Mouse (Mus musculus): ENCODE results near the gene Lgalsl. TPM values are rescaled to one million over a fixed set of nuclear protein-coding genes. Genes with fewer than 3 reads are reported as not detected.

Lgalsl gene
- polyA plus RNA-seq (2012; rRNA removed): 2.4 and 3.4 TPM in 2 replicates
- polyA plus RNA-seq (2014; fragmentation: Nextera tagmentation; extraction: Ambion mirVana): 7.3 and 9.7 TPM in 2 replicates

GRCm38 (mm10) chr11:20830686-20831505, at the start of gene Lgalsl:
TSS of gene Lgalsl (minus strand) at chr11:20831056.
- TF ChIP-seq CTCF (IDR thresholded peaks at IDR 0.05; ENCODE audit: low read depth) (no peak), EP300 (IDR thresholded peaks at IDR 0.05; ENCODE audit: low read depth) (no peak)
- Histone ChIP-seq H3K4me2 (ENCODE audit: low read depth) (peak within 1 kb of the TSS; percentile 65), H3K4me1 (replicated peaks; ENCODE audit: control insufficient read depth in 2 of 2, insufficient read depth in 2 of 2, low read length in 1 of 2) (peaks cover 3 to 6% of the 10 kb centered on the region in 2 experiments; a peak in 3 of 4 replicates), H3K9ac (replicated peaks) (peak within 1 kb of the TSS; percentile 72), H3K4me3 (ENCODE audit: insufficient read depth in 1 of 2, low read depth in 2 of 2, low read length in 2 of 2) (peak within 1 kb of the TSS; percentile 68 to 87), H3K27me3 (ENCODE audit: control insufficient read depth, insufficient read depth, low read length) (peaks cover 23% of the 10 kb centered on the region), H3K36me3 (replicated peaks; ENCODE audit: control insufficient read depth, insufficient read depth, low read depth) (no peaks in the 10 kb centered on the region), H3K27ac (no peak within 1 kb of the TSS), H3K9me3 (ENCODE audit: control insufficient read depth, low read length) (no peaks in the 10 kb centered on the region)
- under 1% methylated on average over 99 of the region's 102 CpGs for WGBS (ENCODE audit: insufficient replicate concordance)
- ATAC-seq (ENCODE audit: insufficient read depth): peak; percentile 83
- DNase-seq (ENCODE audit: low read depth in 3 of 3, low spot score in 3 of 3): peak in 2 of 3 experiments; percentile 12 to 15

- TF ChIP-seq CTCF (IDR thresholded peaks at IDR 0.05; ENCODE audit: low read depth): no peak
- TF ChIP-seq EP300 (IDR thresholded peaks at IDR 0.05; ENCODE audit: low read depth): no peak
- 85% methylated on average over 5 of the region's 5 CpGs for WGBS (ENCODE audit: insufficient replicate concordance)
- Histone ChIP-seq H3K9me3 (ENCODE audit: control insufficient read depth, low read length) (no peaks in the 10 kb centered on the region), H3K27ac (no peak overlapping the region), H3K36me3 (replicated peaks; ENCODE audit: control insufficient read depth, insufficient read depth, low read depth) (no peaks in the 10 kb centered on the region), H3K9ac (replicated peaks) (no peak overlapping the region), H3K27me3 (ENCODE audit: control insufficient read depth, insufficient read depth, low read length) (no peaks in the 10 kb centered on the region; the same call in 1 of the 2 replicates), H3K4me3 (ENCODE audit: insufficient read depth in 1 of 2, low read depth in 2 of 2, low read length in 2 of 2) (no peak overlapping the region), H3K4me2 (ENCODE audit: low read depth) (no peak overlapping the region), H3K4me1 (replicated peaks; ENCODE audit: control insufficient read depth in 2 of 2, insufficient read depth in 2 of 2, low read length in 1 of 2) (no peaks in the 10 kb centered on the region)
- DNase-seq (ENCODE audit: low read depth in 3 of 3, low spot score in 3 of 3) (no peak), ATAC-seq (ENCODE audit: insufficient read depth) (no peak)
Observed at GRCm38 (mm10) chr11:20878644-20879043, 47.8 kb upstream of the Lgalsl start.

GRCm38 (mm10) chr11:20877578-20878096, 46.8 kb upstream of the Lgalsl start:
- no peak for DNase-seq (ENCODE audit: low read depth in 3 of 3, low spot score in 3 of 3)
- Histone ChIP-seq H3K4me2 (ENCODE audit: low read depth) (no peak overlapping the region), H3K27ac (no peak overlapping the region), H3K4me1 (replicated peaks; ENCODE audit: control insufficient read depth in 2 of 2, insufficient read depth in 2 of 2, low read length in 1 of 2) (no peaks in the 10 kb centered on the region), H3K9me3 (ENCODE audit: control insufficient read depth, low read length) (no peaks in the 10 kb centered on the region), H3K4me3 (ENCODE audit: insufficient read depth in 1 of 2, low read depth in 2 of 2, low read length in 2 of 2) (no peak overlapping the region), H3K9ac (replicated peaks) (no peak overlapping the region), H3K36me3 (replicated peaks; ENCODE audit: control insufficient read depth, insufficient read depth, low read depth) (no peaks in the 10 kb centered on the region), H3K27me3 (ENCODE audit: control insufficient read depth, insufficient read depth, low read length) (no peaks in the 10 kb centered on the region)
- WGBS (ENCODE audit: insufficient replicate concordance): 77% methylated on average over 3 of the region's 3 CpGs
- TF ChIP-seq CTCF (IDR thresholded peaks at IDR 0.05; ENCODE audit: low read depth) (no peak), EP300 (IDR thresholded peaks at IDR 0.05; ENCODE audit: low read depth) (no peak)
- no peak for ATAC-seq (ENCODE audit: insufficient read depth)

GRCm38 (mm10) chr11:20873386-20873785, 42.5 kb upstream of the Lgalsl start:
- Histone ChIP-seq H3K9me3 (ENCODE audit: control insufficient read depth, low read length) (no peaks in the 10 kb centered on the region), H3K4me3 (ENCODE audit: insufficient read depth in 1 of 2, low read depth in 2 of 2, low read length in 2 of 2) (no peak overlapping the region), H3K27me3 (ENCODE audit: control insufficient read depth, insufficient read depth, low read length) (no peaks in the 10 kb centered on the region), H3K36me3 (replicated peaks; ENCODE audit: control insufficient read depth, insufficient read depth, low read depth) (no peaks in the 10 kb centered on the region), H3K4me2 (ENCODE audit: low read depth) (no peak overlapping the region), H3K4me1 (replicated peaks; ENCODE audit: control insufficient read depth in 2 of 2, insufficient read depth in 2 of 2, low read length in 1 of 2) (peaks cover 4 to 15% of the 10 kb centered on the region in 2 experiments), H3K27ac (no peak overlapping the region), H3K9ac (replicated peaks) (no peak overlapping the region)
- TF ChIP-seq EP300 (IDR thresholded peaks at IDR 0.05; ENCODE audit: low read depth) (no peak), CTCF (IDR thresholded peaks at IDR 0.05; ENCODE audit: low read depth) (no peak)
- 43% methylated on average over 5 of the region's 5 CpGs for WGBS (ENCODE audit: insufficient replicate concordance)
- DNase-seq (ENCODE audit: low read depth in 3 of 3, low spot score in 3 of 3) (no peak), ATAC-seq (ENCODE audit: insufficient read depth) (no peak)

- Histone ChIP-seq H3K4me1 (replicated peaks; ENCODE audit: control insufficient read depth in 2 of 2, insufficient read depth in 2 of 2, low read length in 1 of 2) (peaks cover 4 to 15% of the 10 kb centered on the region in 2 experiments), H3K27me3 (ENCODE audit: control insufficient read depth, insufficient read depth, low read length) (no peaks in the 10 kb centered on the region), H3K27ac (no peak overlapping the region), H3K36me3 (replicated peaks; ENCODE audit: control insufficient read depth, insufficient read depth, low read depth) (no peaks in the 10 kb centered on the region), H3K4me3 (ENCODE audit: insufficient read depth in 1 of 2, low read depth in 2 of 2, low read length in 2 of 2) (no peak overlapping the region), H3K9ac (replicated peaks) (no peak overlapping the region), H3K4me2 (ENCODE audit: low read depth) (no peak overlapping the region), H3K9me3 (ENCODE audit: control insufficient read depth, low read length) (no peaks in the 10 kb centered on the region)
- ATAC-seq (ENCODE audit: insufficient read depth): no peak
- no peak for TF ChIP-seq EP300 (IDR thresholded peaks at IDR 0.05; ENCODE audit: low read depth)
- DNase-seq (ENCODE audit: low read depth in 3 of 3, low spot score in 3 of 3): no peak
- WGBS (ENCODE audit: insufficient replicate concordance): 64% methylated on average over 7 of the region's 7 CpGs
Observed at GRCm38 (mm10) chr11:20872911-20873310, 42.1 kb upstream of the Lgalsl start.
